Mouse (Mus musculus): ENCODE measurements at regions not wholly inside any gene's neighbourhood (a gene's known extent, or its start where the extent isn't known, plus 50 kb on each side); places are given as distances from the start of the nearest gene placed in this dataset.

- no peak for DNase-seq (ENCODE audit: low spot score in 2 of 2)
Measured at GRCm38 (mm10) chr10:8952922-8953321, 67.1 kb upstream of the Sash1 start.

GRCm38 (mm10) chr10:8951937-8952336 lies 66.1 kb upstream of the Sash1 start:
- DNase-seq (ENCODE audit: low spot score in 2 of 2), result no peak

- no peak for DNase-seq (ENCODE audit: low spot score in 2 of 2)
Measured at GRCm38 (mm10) chr10:8951236-8951825, 65.5 kb upstream of the Sash1 start.

GRCm38 (mm10) chr10:8948227-8948626 lies 62.4 kb upstream of the Sash1 start:
- no peak for DNase-seq (ENCODE audit: low spot score in 2 of 2)

GRCm38 (mm10) chr10:8945195-8945751 lies 59.4 kb upstream of the Sash1 start:
- no peak for DNase-seq (ENCODE audit: low spot score in 2 of 2)

- DNase-seq (ENCODE audit: low spot score in 2 of 2), result no peak
Measured at GRCm38 (mm10) chr10:8944586-8944985, 58.7 kb upstream of the Sash1 start.

GRCm38 (mm10) chr10:8943698-8944097 lies 57.8 kb upstream of the Sash1 start:
- peak in 1 of 2 experiments; percentile 31 for DNase-seq (ENCODE audit: low spot score in 2 of 2)

- DNase-seq (ENCODE audit: low spot score in 2 of 2), result peak in 1 of 2 experiments; percentile 29
Measured at GRCm38 (mm10) chr10:8942967-8943471, 57.1 kb upstream of the Sash1 start.

- no peak for DNase-seq (ENCODE audit: low spot score in 2 of 2)
Measured at GRCm38 (mm10) chr10:8936369-8936768, 50.5 kb upstream of the Sash1 start.
